Mouse (Mus musculus) kidney, embryonic 15.5 days (tissue): ENCODE measurements around the gene Arhgap31. TPM values are rescaled to one million over a fixed set of nuclear protein-coding genes. Genes with fewer than 3 reads are reported as not detected.

Source experiments
- ATAC-seq: fragments of 200-750 bp; cut with Nextera tagmentation; replicated peaks from 2 replicates; pipeline ENCODE4 v1.8.0; 2017; ENCODE audit warnings: moderate TSS enrichment; ENCODE audit not compliant: low FRiP score
- H3K27ac ChIP-seq: fragments of 300-500 bp; sonication (generic); 2 replicates; pipeline ENCODE4 v1.5.1; 2015; ENCODE audit warnings: mild to moderate bottlenecking, inconsistent platforms
- H3K27me3 ChIP-seq: fragments of 300-500 bp; sonication (generic); 2 replicates; pipeline ENCODE4 v1.6.1; 2015; ENCODE audit warnings: inconsistent platforms
- H3K36me3 ChIP-seq: fragments of 300-500 bp; sonication (generic); 2 replicates; pipeline ENCODE4 v1.6.1; 2015; ENCODE audit warnings: inconsistent platforms
- H3K4me1 ChIP-seq: fragments of 300-500 bp; sonication (generic); 2 replicates; pipeline ENCODE4 v1.6.1; 2015; ENCODE audit warnings: inconsistent platforms
- H3K4me2 ChIP-seq: fragments of 300-500 bp; sonication (generic); 2 replicates; pipeline ENCODE4 v1.6.1; 2015; ENCODE audit warnings: moderate library complexity, mild to moderate bottlenecking, inconsistent platforms
- H3K4me3 ChIP-seq: fragments of 300-500 bp; sonication (generic); replicated peaks from 2 replicates; pipeline ENCODE4 v1.5.1; 2015; ENCODE audit warnings: mild to moderate bottlenecking, inconsistent platforms
- H3K9ac ChIP-seq: fragments of 300-500 bp; sonication (generic); 2 replicates; pipeline ENCODE4 v1.6.1; 2015; ENCODE audit warnings: mild to moderate bottlenecking, inconsistent platforms
- H3K9me3 ChIP-seq: fragments of 300-500 bp; sonication (generic); replicated peaks from 2 replicates; pipeline ENCODE4 v1.6.1; 2016; ENCODE audit warnings: inconsistent platforms
- WGBS: fragments of 180-500 bp; shearing (Covaris S2); methylation state at CpG from one replicate; pipeline ENCODE4 v1.1.7; 2015; ENCODE audit warnings: mixed read lengths; 5-methylcytosine and 5-hydroxymethylcytosine counted together
- polyA plus RNA-seq: library from polyadenylated mRNA; unstranded; fragments of >200 nt; fragmentation: Nextera tagmentation; extraction: Ambion mirVana; gene quantifications from 2 replicates; pipeline ENCODE4 v1.2.1, GENCODE M21; 2015

Arhgap31 gene
- polyA plus RNA-seq, 1 experiment from 2014 or later = 12.6 TPM

GRCm38 (mm10) chr16:38585186-38585585 lies 127.9 kb downstream of the Arhgap31 start:
- Histone ChIP-seq H3K27me3 (no peaks in the 10 kb centered on the region), H3K9me3 (no peaks in the 10 kb centered on the region), H3K4me3 (no peak overlapping the region), H3K36me3 (peaks cover 96% of the 10 kb centered on the region), H3K4me1 (no peaks in the 10 kb centered on the region), H3K27ac (no peak overlapping the region), H3K9ac (no peak overlapping the region), H3K4me2 (no peak overlapping the region)
- 92% methylated on average over 5 of the region's 5 CpGs for WGBS
- no peak for ATAC-seq

GRCm38 (mm10) chr16:38584761-38585160 lies 128.3 kb downstream of the Arhgap31 start:
- no peak for ATAC-seq
- Histone ChIP-seq H3K36me3 (peaks cover 94% of the 10 kb centered on the region), H3K4me3 (no peak overlapping the region), H3K9me3 (no peaks in the 10 kb centered on the region), H3K4me1 (no peaks in the 10 kb centered on the region), H3K27me3 (no peaks in the 10 kb centered on the region), H3K9ac (no peak overlapping the region), H3K4me2 (no peak overlapping the region), H3K27ac (no peak overlapping the region)
- WGBS = 91% methylated on average over 7 of the region's 7 CpGs

DNA sequence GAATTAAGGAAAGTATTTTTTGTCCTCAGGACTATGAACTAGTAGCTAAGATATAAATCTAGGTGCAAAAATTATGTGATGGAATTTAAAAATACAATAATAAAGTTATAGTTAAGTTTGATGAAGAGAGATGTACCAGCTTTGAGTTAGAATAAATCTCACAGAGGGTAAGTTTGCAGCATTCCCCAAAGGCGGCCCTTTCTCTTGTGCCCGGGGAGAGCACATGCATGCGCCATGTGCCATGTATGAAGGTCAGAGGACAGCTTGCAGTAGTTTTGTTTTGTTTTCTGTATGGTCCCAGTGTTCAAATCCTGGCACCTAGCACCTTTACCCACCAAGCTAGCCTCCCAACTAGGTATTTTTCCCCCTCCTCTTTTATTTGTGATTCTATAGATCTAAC lies 141.6 kb downstream of the Arhgap31 start:
- no peaks in the 10 kb centered on the region for H3K4me1 ChIP-seq
- H3K9me3 ChIP-seq = no peaks in the 10 kb centered on the region
- no peak overlapping the region for H3K27ac ChIP-seq
- H3K36me3 ChIP-seq = peaks cover 86% of the 10 kb centered on the region
- H3K4me3 ChIP-seq = no peak overlapping the region
- ATAC-seq = no peak
- WGBS = 97% methylated on average over 3 of the region's 3 CpGs
- H3K9ac ChIP-seq = no peak overlapping the region
- no peak overlapping the region for H3K4me2 ChIP-seq
- H3K27me3 ChIP-seq = no peaks in the 10 kb centered on the region

DNA sequence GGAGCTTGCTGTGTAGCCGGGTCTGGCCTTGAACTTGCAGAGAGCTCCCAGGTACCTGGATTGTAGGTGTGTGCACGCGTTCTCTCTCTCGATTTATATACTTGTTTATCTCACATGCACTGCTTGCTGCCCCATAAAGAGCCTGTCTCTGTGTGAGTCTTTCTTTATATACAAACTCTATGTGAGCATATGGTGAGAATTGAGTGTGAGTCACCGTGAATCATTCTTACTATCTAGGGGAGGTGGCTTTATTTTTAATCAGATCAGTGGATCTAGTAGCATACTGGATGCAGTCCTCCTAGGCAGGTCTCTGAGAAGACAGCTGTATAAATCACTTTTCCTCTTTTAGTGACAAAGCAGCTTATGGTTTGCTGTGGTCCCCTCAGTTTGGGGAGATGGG lies 144.9 kb downstream of the Arhgap31 start:
- Histone ChIP-seq H3K4me2 (no peak overlapping the region), H3K27me3 (no peaks in the 10 kb centered on the region), H3K36me3 (peaks cover 83% of the 10 kb centered on the region), H3K9me3 (no peaks in the 10 kb centered on the region), H3K27ac (no peak overlapping the region), H3K4me3 (no peak overlapping the region), H3K4me1 (peaks cover 19% of the 10 kb centered on the region), H3K9ac (no peak overlapping the region)
- no peak for ATAC-seq
- WGBS = 97% methylated on average over 5 of the region's 5 CpGs

DNA sequence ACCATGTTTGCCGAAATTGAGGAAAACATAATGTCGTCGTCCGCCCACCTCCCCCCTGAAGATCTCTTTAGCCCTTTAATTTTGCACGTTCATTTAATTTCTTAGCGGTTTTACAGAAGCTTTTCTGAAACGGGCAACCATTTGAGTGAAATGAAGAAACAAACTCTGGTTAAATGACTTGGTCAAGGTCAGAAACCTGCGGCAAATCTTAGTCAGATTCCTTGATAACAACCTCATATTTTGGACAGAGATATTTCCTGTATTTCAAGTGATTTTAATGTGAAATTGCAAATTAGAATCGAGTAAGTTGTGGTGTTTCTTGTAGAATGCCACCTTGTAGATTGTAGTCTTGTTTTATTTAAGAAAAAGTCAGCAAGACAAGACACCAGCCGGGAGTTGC lies 149.6 kb downstream of the Arhgap31 start:
- 29% methylated on average over 10 of the region's 10 CpGs for WGBS
- Histone ChIP-seq H3K27me3 (peaks cover 18% of the 10 kb centered on the region), H3K4me2 (peak overlapping the region; percentile 63), H3K36me3 (peaks cover 39% of the 10 kb centered on the region), H3K4me3 (peak overlapping the region; percentile 83), H3K9ac (peak overlapping the region; percentile 81), H3K9me3 (no peaks in the 10 kb centered on the region), H3K27ac (no peak overlapping the region), H3K4me1 (peaks cover 19% of the 10 kb centered on the region)
- no peak for ATAC-seq

GRCm38 (mm10) chr16:38562968-38563327 lies 150.1 kb downstream of the Arhgap31 start:
- no peak; the same call in 1 of the 2 replicates for ATAC-seq
- Histone ChIP-seq H3K36me3 (peaks cover 33% of the 10 kb centered on the region), H3K9ac (peak overlapping the region; percentile 81), H3K9me3 (no peaks in the 10 kb centered on the region), H3K27me3 (peaks cover 21% of the 10 kb centered on the region), H3K4me2 (peak overlapping the region; percentile 63), H3K27ac (peak overlapping the region; percentile 88), H3K4me3 (peak overlapping the region; percentile 83), H3K4me1 (peaks cover 19% of the 10 kb centered on the region)
- WGBS = under 1% methylated on average over 25 of the region's 25 CpGs

- peak overlapping the region; percentile 81 for H3K9ac ChIP-seq
- H3K4me3 ChIP-seq = peak overlapping the region; percentile 83
- H3K27me3 ChIP-seq = peaks cover 21% of the 10 kb centered on the region
- peak overlapping the region; percentile 88 for H3K27ac ChIP-seq
- H3K9me3 ChIP-seq = no peaks in the 10 kb centered on the region
- peak; percentile 98 for ATAC-seq
- peak overlapping the region; percentile 63 for H3K4me2 ChIP-seq
- peaks cover 28% of the 10 kb centered on the region for H3K36me3 ChIP-seq
- peaks cover 19% of the 10 kb centered on the region for H3K4me1 ChIP-seq
- 7% methylated on average over 37 of the region's 37 CpGs for WGBS
These were observed 150.7 kb downstream of the Arhgap31 start for GRCm38 (mm10) chr16:38562131-38562967.

- H3K9ac ChIP-seq = no peak within 1 kb of the TSS
- no peak within 1 kb of the TSS for H3K4me3 ChIP-seq
- 87% methylated on average over 3 of the region's 3 CpGs for whole genome bisulfite sequencing
- H3K36me3 ChIP-seq = no peaks in the 10 kb centered on the region
- no peaks in the 10 kb centered on the region for H3K4me1 ChIP-seq
- H3K9me3 ChIP-seq = no peaks in the 10 kb centered on the region
- no peak for ATAC-seq
- H3K4me2 ChIP-seq = no peak within 1 kb of the TSS
- peaks cover 35% of the 10 kb centered on the region for H3K27me3 ChIP-seq
- H3K27ac ChIP-seq = no peak within 1 kb of the TSS
These were observed 154.8 kb downstream of the Arhgap31 start, which contains the start of gene Tmem39a for GRCm38 (mm10) chr16:38558221-38558748. TSS of gene Tmem39a (plus strand) at chr16:38558698.

DNA sequence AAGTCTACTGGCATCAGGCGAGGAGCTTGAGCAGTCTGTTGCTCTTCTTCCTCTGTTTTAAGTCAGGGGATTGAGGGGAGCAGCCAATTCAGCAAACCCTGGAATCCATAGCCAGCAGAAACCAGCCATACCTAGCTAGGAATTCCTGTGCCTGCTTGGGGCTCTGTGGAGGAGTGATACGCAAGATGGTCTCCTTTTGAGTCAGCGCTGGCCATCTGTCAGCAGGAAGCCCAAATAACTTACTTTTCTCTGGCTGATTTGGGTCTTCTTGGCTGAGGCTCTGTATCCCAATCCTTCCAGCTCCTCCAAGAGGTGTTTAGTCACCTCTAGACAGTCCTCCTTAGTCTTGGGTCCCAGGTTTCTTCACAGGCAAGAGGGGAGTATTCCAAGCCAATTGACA lies 157.1 kb downstream of the Arhgap31 start:
- H3K9ac ChIP-seq = no peak overlapping the region
- H3K9me3 ChIP-seq = no peaks in the 10 kb centered on the region
- peaks cover 44% of the 10 kb centered on the region for H3K27me3 ChIP-seq
- no peak for ATAC-seq
- no peaks in the 10 kb centered on the region for H3K36me3 ChIP-seq
- no peak overlapping the region for H3K4me2 ChIP-seq
- H3K27ac ChIP-seq = no peak overlapping the region
- H3K4me3 ChIP-seq = no peak overlapping the region
- H3K4me1 ChIP-seq = no peaks in the 10 kb centered on the region
- WGBS = 83% methylated on average over 3 of the region's 3 CpGs

GRCm38 (mm10) chr16:38549479-38550396 lies 163.3 kb downstream of the Arhgap31 start, which contains the start of gene Poglut1:
TSS of gene Poglut1 (minus strand) at chr16:38550258.
- peak within 1 kb of the TSS; percentile 88 for H3K4me2 ChIP-seq
- peaks cover 20% of the 10 kb centered on the region for H3K4me1 ChIP-seq
- peak within 1 kb of the TSS; percentile 80 for H3K9ac ChIP-seq
- peak; percentile 94 for ATAC-seq
- peak within 1 kb of the TSS; percentile 45; the same call in 1 of the 2 replicates for H3K27ac ChIP-seq
- peak within 1 kb of the TSS; percentile 94 for H3K4me3 ChIP-seq
- H3K27me3 ChIP-seq = peaks cover 17% of the 10 kb centered on the region; the same call in 1 of the 2 replicates
- 3% methylated on average over 54 of the region's 54 CpGs for WGBS
- H3K9me3 ChIP-seq = no peaks in the 10 kb centered on the region
- peaks cover 34% of the 10 kb centered on the region for H3K36me3 ChIP-seq
